Mouse (Mus musculus): ENCODE data around the gene Pik3cg.
A peak's percentile ranks its signal among the peaks of the same experiment; 100 is the strongest.
"Not testable (repeated sequence)": the region's sequence is repeated elsewhere in the genome, so short reads cannot be mapped to it uniquely, and the experiment has no call there.

Pik3cg gene

DNA sequence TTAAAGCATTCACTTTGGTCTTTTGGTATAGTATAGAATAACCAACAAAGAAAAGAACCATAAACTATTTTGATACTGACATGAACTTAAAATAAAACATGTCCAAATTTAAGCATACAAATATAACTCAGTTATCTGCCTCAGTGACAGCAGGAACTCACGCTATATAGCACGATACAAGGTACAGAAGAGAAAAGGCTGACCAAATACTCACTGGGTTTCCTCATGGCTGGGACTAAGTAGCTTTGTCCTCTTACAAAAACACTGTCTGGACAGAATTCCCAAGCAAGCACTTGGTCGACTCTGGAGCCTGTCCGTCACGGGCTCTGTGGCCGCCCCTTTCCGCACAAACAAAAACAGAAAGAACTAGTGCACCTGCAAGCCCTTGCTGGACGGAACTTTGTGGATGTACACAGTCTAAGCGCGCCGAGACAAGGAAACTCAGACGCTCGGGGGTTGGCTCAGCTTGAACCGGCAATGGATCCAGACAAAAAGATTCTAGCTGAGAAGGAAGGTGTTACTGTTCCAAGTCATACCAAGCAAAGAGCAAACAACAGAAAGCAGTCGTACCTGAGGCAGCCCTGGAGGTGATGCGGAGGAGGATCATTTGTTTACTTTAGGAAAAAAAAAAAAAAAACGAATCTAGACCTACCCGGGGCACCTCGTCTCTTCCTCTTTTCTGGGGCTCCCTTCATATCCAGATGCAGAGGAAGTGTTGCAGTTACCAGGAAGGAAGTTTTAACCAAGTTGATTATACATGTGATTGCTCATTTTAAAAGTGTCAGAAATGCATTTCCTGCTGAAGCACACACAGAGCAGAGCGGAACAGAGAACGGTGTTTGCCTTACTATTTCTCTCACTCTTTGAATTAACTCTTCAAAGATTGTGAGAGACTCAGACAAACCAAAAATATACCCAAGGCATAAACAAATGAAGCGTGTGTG is at the start of gene Pik3cg:
Gene Pik3cg, minus strand, starts transcription at position 712 of the 944 bp plus-strand sequence.
- peak; percentile 63 for DNase-seq (ENCODE audit: low read depth, low spot score)

DNA sequence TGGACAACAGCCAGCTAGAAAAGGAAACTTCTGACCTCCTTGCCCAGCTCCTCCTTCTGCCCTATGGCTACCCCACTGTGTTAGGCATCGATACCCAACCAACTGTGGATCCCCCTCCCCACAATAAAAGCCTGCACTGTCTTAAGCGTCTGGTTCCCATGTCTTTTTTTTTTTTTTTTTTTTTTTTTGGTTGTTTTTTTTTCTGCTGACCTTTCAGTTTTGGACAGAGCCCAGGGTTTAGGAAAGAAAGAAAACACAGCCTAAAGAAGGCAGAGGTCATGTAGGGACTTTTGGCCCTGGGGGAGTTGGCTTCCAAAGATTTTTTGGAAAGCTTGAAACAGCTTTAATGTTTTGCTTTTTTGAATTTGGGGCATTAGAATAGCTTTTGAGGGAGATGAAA is 40.0 kb upstream of the Pik3cg start:
- DNase-seq (ENCODE audit: low read depth, low spot score): no peak

DNA sequence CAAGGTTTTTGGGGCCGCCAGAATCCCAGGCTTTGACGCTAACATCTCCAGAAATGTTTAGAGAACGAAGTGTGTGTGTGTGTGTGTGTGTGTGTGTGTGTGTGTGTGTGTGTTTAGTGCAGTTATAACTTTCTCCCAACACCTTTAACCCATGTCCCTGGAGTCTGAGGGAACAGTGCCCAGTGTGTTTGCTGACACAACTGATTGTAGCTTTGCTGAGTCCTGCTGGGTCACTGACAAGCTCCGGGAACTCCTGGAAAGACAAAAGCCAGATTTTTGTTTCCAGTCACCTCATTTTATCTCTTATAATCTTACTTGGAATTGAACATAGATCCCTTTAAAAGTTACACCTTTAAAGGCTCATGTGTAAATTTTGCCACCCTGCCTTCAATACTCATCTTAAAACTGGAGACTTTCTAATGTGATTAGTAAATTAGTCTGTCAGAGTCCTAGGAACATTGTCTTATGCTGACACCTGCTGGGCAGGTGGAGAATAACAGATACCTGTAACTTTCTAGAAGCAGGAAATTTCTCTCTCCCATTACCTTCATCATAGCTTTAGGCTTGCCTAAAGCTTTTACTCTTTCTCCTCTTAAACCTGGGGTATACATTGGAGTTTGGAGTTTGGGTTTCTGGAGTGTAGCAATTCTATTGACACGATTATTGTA is 37.2 kb upstream of the Pik3cg start:
- peak; percentile 80 for DNase-seq (ENCODE audit: low read depth, low spot score)

DNA sequence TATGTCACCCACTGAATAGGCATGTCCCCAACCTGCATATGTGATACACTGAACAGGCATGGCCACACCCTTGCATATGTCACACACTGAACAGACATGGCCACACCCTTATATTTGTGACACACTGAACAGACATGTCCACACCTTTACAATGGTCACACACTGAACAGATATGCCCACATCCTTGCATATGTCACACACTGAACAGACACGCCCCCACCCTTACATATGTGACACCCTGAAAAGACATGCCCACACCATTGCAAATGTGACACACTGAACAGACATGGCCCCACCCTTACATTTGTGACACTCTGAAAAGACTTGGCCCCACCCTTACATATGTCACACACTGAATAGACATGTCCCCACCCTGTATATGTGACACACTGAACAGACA is 35.1 kb upstream of the Pik3cg start:
- DNase-seq (ENCODE audit: low read depth, low spot score): no peak

DNA sequence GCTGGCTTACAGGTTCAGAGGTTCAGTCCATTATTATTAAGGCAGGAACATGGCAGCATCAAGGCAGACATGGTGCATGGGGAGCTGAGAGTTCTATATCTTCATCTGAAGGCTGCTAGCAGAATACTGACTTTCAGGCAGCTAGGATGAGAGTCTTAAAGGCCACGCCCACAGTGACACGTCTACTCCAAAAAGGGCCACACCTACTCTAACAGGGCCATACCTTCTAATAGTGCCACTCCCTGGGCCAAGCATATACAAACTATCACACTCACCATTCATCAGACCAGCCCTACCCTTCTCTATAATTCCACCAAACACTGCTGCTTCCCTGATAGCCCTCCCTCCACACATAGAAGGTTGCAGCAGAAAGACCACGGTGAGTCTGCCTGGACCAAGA is 30.7 kb upstream of the Pik3cg start:
- DNase-seq (ENCODE audit: low read depth, low spot score): not testable (repeated sequence)

- no peak for DNase-seq (ENCODE audit: low read depth, low spot score)
Observed at GRCm38 (mm10) chr12:32238433-32238832, 30.0 kb upstream of the Pik3cg start.

GRCm38 (mm10) chr12:32237839-32238238 is 29.4 kb upstream of the Pik3cg start:
- DNase-seq (ENCODE audit: low read depth, low spot score): no peak

DNA sequence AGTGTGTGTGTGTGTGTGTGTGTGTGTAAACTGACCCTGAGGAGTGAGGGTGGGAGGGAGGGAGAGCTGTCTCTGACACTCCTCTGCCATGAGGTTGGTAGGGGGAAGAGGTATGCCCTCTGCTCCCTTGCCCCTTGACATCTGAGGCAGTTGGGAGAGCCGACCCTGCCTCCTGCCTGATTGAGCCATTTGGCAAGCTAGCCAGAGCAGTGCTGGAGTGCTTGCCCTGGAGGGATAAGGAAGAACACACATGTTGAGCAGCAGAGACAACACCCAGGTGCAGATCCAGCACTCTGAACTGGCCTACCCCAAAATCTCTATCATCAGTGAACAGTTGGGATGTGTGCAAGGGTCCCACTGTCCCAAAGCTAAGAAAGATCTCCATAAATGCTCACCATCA is 28.7 kb upstream of the Pik3cg start:
- DNase-seq (ENCODE audit: low read depth, low spot score): no peak

DNA sequence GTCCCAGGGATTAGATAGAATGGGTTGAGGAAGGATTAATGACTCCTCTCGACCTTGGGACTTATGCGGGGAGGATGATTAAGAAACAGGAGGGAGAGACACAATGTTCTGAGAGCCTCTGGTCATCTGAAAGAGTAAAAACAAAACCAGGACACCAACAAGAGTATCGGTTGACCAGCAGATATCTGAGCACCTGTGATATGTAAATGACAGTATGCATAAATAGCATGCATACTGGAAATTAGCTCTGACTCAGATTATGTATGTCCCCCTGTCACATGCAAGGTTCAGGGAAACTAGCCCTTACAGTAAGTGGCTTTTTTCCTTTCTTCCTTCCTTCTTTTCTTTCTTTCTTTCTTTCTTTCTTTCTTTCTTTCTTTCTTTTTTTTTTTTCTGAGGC is 28.0 kb upstream of the Pik3cg start:
- no peak for DNase-seq (ENCODE audit: low read depth, low spot score)

DNA sequence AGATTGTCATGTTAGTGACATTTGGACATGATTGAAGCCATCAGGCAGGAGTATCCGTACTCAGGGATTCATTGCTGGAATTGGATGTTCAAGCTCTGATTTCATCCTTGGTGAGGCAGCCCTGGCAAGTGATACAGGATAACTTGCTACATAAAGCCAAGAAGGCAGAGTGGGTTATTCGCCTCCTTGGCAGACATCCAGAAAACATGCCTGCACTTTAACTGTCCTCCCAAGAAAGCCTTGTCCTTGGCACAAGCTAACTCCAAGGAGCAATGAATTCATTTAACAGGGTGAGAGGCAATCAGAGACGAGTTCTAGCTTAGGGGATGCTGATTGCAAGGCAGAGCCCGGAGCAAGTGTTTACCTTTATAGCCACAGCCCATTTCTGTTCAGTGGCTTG is 25.4 kb upstream of the Pik3cg start:
- DNase-seq (ENCODE audit: low read depth, low spot score): no peak

DNA sequence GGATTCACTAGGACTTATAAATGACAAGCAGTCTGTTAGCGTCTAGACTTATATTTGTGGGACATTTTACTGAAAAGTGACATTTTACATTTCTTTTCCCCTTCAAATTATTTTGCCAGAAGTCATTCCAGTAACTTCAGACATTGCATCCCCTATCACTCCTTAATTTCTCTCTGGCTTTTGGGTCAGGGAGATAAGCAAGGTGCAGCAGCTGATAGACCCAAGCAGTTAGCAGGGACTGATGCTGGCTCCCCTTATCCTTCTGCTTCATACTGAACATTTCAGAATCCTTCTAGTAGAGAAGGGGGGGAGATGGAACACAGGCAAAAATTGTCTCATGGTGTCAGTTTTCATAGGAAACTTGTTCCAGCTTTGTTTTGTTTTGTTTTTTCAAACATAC is 22.9 kb upstream of the Pik3cg start:
- DNase-seq (ENCODE audit: low read depth, low spot score): no peak

DNA sequence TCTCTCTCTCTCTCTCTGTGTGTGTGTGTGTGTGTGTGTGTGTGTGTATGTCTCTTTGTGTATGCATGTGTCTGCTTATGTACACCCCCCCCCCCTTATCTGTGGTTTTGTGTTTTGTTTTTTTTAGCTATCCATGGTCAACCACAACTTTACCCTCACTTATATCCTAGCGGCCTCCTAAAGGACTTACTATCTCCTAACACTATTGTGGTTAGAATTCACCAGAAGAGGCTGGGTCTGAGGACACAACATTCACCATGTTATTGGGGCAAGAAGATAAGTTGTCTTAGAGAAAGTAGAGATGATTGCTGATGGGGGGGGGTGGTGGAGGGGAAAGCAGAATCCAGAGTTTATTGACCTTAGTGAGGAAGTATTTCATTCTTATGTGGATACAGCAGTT is 15.2 kb upstream of the Pik3cg start:
- no peak for DNase-seq (ENCODE audit: low read depth, low spot score)

GRCm38 (mm10) chr12:32222758-32223385 is 14.4 kb upstream of the Pik3cg start:
- no peak for DNase-seq (ENCODE audit: low read depth, low spot score)

GRCm38 (mm10) chr12:32220387-32220786 is 11.9 kb upstream of the Pik3cg start:
- no peak for DNase-seq (ENCODE audit: low read depth, low spot score)

GRCm38 (mm10) chr12:32215143-32215542 is 6.7 kb upstream of the Pik3cg start:
- DNase-seq (ENCODE audit: low read depth, low spot score): no peak

- peak; percentile 41 for DNase-seq (ENCODE audit: low read depth, low spot score)
Observed at GRCm38 (mm10) chr12:32212702-32213101, 4.2 kb upstream of the Pik3cg start.

- DNase-seq (ENCODE audit: low read depth, low spot score): no peak
Observed at GRCm38 (mm10) chr12:32212156-32212555, 3.7 kb upstream of the Pik3cg start.

- no peak for DNase-seq (ENCODE audit: low read depth, low spot score)
Observed at GRCm38 (mm10) chr12:32211257-32211656, 2.8 kb upstream of the Pik3cg start.

DNA sequence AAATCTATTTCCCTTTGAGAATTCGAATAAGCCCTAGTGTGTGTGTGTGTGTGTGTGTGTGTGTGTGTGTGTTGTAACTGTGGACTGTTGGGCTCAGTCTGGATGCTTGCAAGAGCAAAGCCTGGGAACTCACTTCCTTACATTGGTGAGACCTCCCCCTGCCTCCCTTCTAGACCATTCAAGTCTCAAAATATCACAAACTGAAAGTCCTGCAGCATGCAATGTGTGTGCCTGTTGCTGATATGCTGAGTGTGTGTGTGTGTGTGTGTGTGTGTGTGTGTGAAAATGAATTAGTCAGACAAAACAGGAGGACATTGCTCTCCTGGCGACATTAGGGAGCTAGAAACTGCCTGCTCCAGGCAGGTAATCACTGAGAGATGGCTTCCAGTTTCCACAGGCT is 492 bp upstream of the Pik3cg start:
- peak; percentile 44 for DNase-seq (ENCODE audit: low read depth, low spot score)

DNA sequence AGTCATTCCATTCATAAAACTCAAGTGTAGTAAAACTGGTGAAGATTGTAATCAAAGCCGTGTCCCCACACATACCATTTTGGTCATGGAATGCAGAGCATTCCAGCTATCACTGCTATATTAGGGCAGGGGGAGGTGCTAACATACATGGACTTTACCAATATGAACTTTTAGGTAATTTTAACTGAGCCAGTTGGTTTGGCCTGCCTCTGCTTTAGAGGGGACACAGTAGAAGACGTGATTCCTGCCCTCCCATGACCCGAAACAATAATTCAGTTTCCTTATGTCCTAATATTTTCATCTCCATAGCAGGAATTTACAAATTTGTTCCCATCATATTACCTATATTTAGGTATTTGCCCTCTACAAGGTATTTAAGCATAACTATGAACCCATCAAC is 1.3 kb downstream of the Pik3cg start:
- no peak for DNase-seq (ENCODE audit: low read depth, low spot score)

DNA sequence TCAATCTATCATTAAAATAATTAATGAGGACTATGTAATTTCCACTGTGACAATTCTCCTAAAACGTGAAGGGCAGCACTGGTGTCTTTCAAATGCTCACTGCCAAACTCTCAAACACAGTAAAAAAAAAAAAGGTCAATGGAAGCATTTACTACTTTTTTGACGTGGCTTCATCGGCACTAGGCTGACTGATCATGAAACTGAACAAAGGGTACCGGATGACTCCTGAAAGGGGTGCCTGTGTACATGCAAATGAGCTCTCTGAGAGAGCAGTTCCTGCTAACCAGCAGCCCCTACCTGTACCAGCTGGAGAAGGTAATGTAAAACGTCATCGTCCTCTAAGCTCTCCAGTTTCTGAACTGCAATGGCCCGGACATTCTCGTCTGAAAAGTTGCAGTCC is 4.8 kb downstream of the Pik3cg start:
- peak; percentile 70 for DNase-seq (ENCODE audit: low read depth, low spot score)

- DNase-seq (ENCODE audit: low read depth, low spot score): peak; percentile 19
Observed at GRCm38 (mm10) chr12:32202583-32202982, 5.9 kb downstream of the Pik3cg start.

All from CD4-positive, CD25-positive, alpha-beta regulatory T cell, adult 2 months (primary cell).